ENCODE assay signal across 35 mouse cellular contexts in genomic region chr8:4366189-4366588, GRCm38 (mm10).
"Had no signal": no experiment of that assay in that cellular context is flagged by ENCODE, and none has a peak within 500 bp of the region (broad histone marks: within the 10 kb centered on the region; RNA-seq: fewer than 3 reads in every experiment).

No protein-coding gene starts in this region.

- H3K9ac ChIP-seq: heart, embryonic 12.5 days; heart, embryonic 13.5 days; heart, embryonic 15.5 days; hindbrain, embryonic 12.5 days; hindbrain, embryonic 13.5 days; hindbrain, embryonic 14.5 days; hindbrain, embryonic 15.5 days; intestine, embryonic 15.5 days; kidney, embryonic 15.5 days had no signal

- ATAC-seq: hindbrain, embryonic 16.5 days; hindbrain, postnatal 0 days; inflammation-experienced regulatory T-cells, adult 6 months; intestine, embryonic 15.5 days; intestine, embryonic 16.5 days; intestine, postnatal 0 days had no signal

- H3K9me3 ChIP-seq: heart, embryonic 10.5 days; heart, embryonic 12.5 days; heart, embryonic 15.5 days; hindbrain, embryonic 10.5 days; hindbrain, embryonic 12.5 days; hindbrain, embryonic 13.5 days; hindbrain, embryonic 15.5 days; intestine, embryonic 15.5 days; kidney, embryonic 15.5 days had no signal

- H3K27ac ChIP-seq: heart, embryonic 10.5 days; heart, embryonic 13.5 days; heart, embryonic 15.5 days; hindbrain, embryonic 10.5 days; hindbrain, embryonic 12.5 days; hindbrain, embryonic 13.5 days; hindbrain, embryonic 14.5 days; hindbrain, embryonic 15.5 days; hindbrain, postnatal 0 days; intestine, embryonic 15.5 days; kidney, embryonic 15.5 days; kidney, postnatal 0 days; layer of hippocampus, adult 2 months; left cerebral cortex, adult 2 months had no signal

- H3K27me3 ChIP-seq: heart, embryonic 12.5 days; heart, embryonic 13.5 days; heart, embryonic 15.5 days; hindbrain, embryonic 12.5 days; hindbrain, embryonic 13.5 days; hindbrain, embryonic 15.5 days; intestine, embryonic 15.5 days; kidney, embryonic 15.5 days had no signal

- H3K4me2 ChIP-seq: heart, embryonic 12.5 days; heart, embryonic 13.5 days; heart, embryonic 15.5 days; hindbrain, embryonic 12.5 days; hindbrain, embryonic 13.5 days; hindbrain, embryonic 14.5 days; hindbrain, embryonic 15.5 days; intestine, embryonic 15.5 days; kidney, embryonic 15.5 days had no signal

- H3K4me3 ChIP-seq: heart, embryonic 10.5 days; heart, embryonic 12.5 days; heart, embryonic 13.5 days; heart, embryonic 15.5 days; hindbrain, embryonic 10.5 days; hindbrain, embryonic 12.5 days; hindbrain, embryonic 13.5 days; hindbrain, embryonic 15.5 days; intestine, embryonic 15.5 days; kidney, embryonic 15.5 days; layer of hippocampus, adult 2 months; left cerebral cortex, adult 2 months had no signal

- H3K36me3 ChIP-seq: heart, embryonic 10.5 days; heart, embryonic 12.5 days; heart, embryonic 13.5 days; heart, embryonic 15.5 days; hindbrain, embryonic 10.5 days; hindbrain, embryonic 12.5 days; hindbrain, embryonic 13.5 days; hindbrain, embryonic 15.5 days; intestine, embryonic 15.5 days; kidney, embryonic 15.5 days had no signal

- H3K4me1 ChIP-seq: heart, embryonic 10.5 days; heart, embryonic 12.5 days; heart, embryonic 13.5 days; heart, embryonic 15.5 days; hindbrain, embryonic 10.5 days; hindbrain, embryonic 12.5 days; hindbrain, embryonic 13.5 days; hindbrain, embryonic 15.5 days; intestine, embryonic 15.5 days; kidney, embryonic 15.5 days had no signal

- DNase-seq: heart, postnatal 10 days; heart, postnatal 14 days; heart, postnatal 36 days; heart, postnatal 4 days; kidney, adult 11 months; kidney, adult 18-20 months; kidney, adult 2 months; kidney, adult 8-10 months; kidney, adult 9 months; kidney, postnatal 10 days; kidney, postnatal 14 days; kidney, postnatal 25 days; kidney, postnatal 36 days; kidney, postnatal 4 days; layer of hippocampus, adult 9-11 months; layer of hippocampus, postnatal 36 days had no signal
